Mouse (Mus musculus) stomach, embryonic 14.5 days (tissue): ENCODE data around the gene Mtmr2. TPM values are rescaled to one million over a fixed set of nuclear protein-coding genes. Genes with fewer than 3 reads are reported as not detected.
"Not testable (repeated sequence)": the region's sequence is repeated elsewhere in the genome, so short reads cannot be mapped to it uniquely, and the experiment has no call there.

Experiments
- ATAC-seq: fragments of 200-750 bp; cut with Nextera tagmentation; 2 replicates; pipeline ENCODE4 v1.8.0; 2017; ENCODE audit warnings: low read depth, moderate TSS enrichment; ENCODE audit not compliant: insufficient number of reproducible peaks, insufficient read depth, low FRiP score
- H3K27ac ChIP-seq: fragments of 300-500 bp; sonication (generic); 2 replicates; pipeline ENCODE4 v1.5.1; 2014; ENCODE audit warnings: mild to moderate bottlenecking, low read length, moderate library complexity, mixed read lengths
- H3K27me3 ChIP-seq: fragments of 300-500 bp; sonication (generic); 2 replicates; pipeline ENCODE4 v1.6.1; 2014; ENCODE audit warnings: low read length, control low read depth, mixed read lengths; ENCODE audit not compliant: control insufficient read depth, insufficient read depth
- H3K36me3 ChIP-seq: fragments of 300-500 bp; sonication (generic); 2 replicates; pipeline ENCODE4 v1.6.1; 2014; ENCODE audit warnings: mild to moderate bottlenecking, control low read depth, low read length, moderate library complexity, mixed read lengths; ENCODE audit not compliant: control insufficient read depth, insufficient read depth
- H3K4me1 ChIP-seq: fragments of 300-500 bp; sonication (generic); 2 replicates; pipeline ENCODE4 v1.6.1; 2014; ENCODE audit warnings: low read length, control low read depth, mixed read lengths; ENCODE audit not compliant: control insufficient read depth, insufficient read depth
- H3K4me2 ChIP-seq: fragments of 300-500 bp; sonication (generic); replicated peaks from 2 replicates; pipeline ENCODE4 v1.6.1; 2014; ENCODE audit warnings: low read depth, low read length, control low read depth
- H3K4me3 ChIP-seq: fragments of 300-500 bp; sonication (generic); 2 replicates; pipeline ENCODE4 v1.5.1; 2014; ENCODE audit warnings: low read depth, low read length, control low read depth
- H3K9ac ChIP-seq: fragments of 300-500 bp; sonication (generic); replicated peaks from 2 replicates; pipeline ENCODE4 v1.6.1; 2014; ENCODE audit warnings: low read depth, mild to moderate bottlenecking, control low read depth, low read length, moderate library complexity, mixed read lengths
- H3K9me3 ChIP-seq: fragments of 300-500 bp; sonication (generic); 2 replicates; pipeline ENCODE4 v1.6.1; 2016; ENCODE audit warnings: low read depth, low read length, control low read depth; ENCODE audit not compliant: control insufficient read depth
- WGBS: fragments of 180-500 bp; shearing (Covaris S2); extraction: QIAGEN DNeasy Blood & Tissue Kit; methylation state at CpG from one replicate; pipeline ENCODE4 v1.1.7; 2014; 5-methylcytosine and 5-hydroxymethylcytosine counted together
- polyA plus RNA-seq: library from polyadenylated mRNA; unstranded; fragments of >200 nt; fragmentation: Nextera tagmentation; extraction: Ambion mirVana; gene quantifications from 2 replicates; pipeline ENCODE4 v1.2.1, GENCODE M21; 2014

The Mtmr2 gene
- polyA plus RNA-seq, 1 experiment from 2014 or later = 87.2 TPM

DNA sequence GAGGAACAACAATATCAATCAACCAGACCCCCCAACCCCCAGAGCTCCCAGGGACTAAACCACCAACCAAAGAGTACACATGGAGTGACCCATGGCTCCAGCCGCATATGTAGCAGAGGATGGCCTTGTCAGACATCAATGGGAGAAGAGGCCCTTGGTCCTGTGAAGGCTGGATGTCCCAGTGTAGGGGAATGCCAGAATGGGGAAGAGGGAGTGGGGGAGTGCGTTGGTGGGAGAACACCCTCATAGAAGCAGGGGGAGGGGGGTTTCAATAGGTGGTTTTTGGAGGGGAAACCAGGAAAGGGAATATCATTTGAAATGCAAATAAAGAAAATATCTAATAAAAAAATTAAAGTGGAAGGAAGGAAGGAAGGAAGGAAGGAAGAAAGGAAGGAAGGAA lies 32.3 kb upstream of the Mtmr2 start:
- WGBS = 79% methylated on average over 2 of the region's 2 CpGs
- ATAC-seq, H3K4me2 ChIP-seq: not testable (repeated sequence)

GRCm38 (mm10) chr9:13716316-13717099 lies 31.7 kb upstream of the Mtmr2 start:
- H3K4me1 ChIP-seq = no peaks in the 10 kb centered on the region
- H3K9me3 ChIP-seq = no peaks in the 10 kb centered on the region
- H3K27ac ChIP-seq = no peak overlapping the region
- H3K4me3 ChIP-seq = no peak overlapping the region
- ATAC-seq = peak; percentile 69; the same call in 1 of the 2 replicates
- no peaks in the 10 kb centered on the region for H3K27me3 ChIP-seq
- no peak overlapping the region; the same call in 1 of the 2 replicates for H3K4me2 ChIP-seq
- 21% methylated on average over 8 of the region's 8 CpGs for WGBS
- H3K9ac ChIP-seq = no peak overlapping the region
- no peaks in the 10 kb centered on the region for H3K36me3 ChIP-seq

More for the DNA sequence above, 32.3 kb upstream of the Mtmr2 start:
- H3K36me3 ChIP-seq, H3K27ac ChIP-seq, H3K4me1 ChIP-seq, H3K9me3 ChIP-seq, H3K27me3 ChIP-seq, H3K4me3 ChIP-seq, H3K9ac ChIP-seq: not testable (repeated sequence)

DNA sequence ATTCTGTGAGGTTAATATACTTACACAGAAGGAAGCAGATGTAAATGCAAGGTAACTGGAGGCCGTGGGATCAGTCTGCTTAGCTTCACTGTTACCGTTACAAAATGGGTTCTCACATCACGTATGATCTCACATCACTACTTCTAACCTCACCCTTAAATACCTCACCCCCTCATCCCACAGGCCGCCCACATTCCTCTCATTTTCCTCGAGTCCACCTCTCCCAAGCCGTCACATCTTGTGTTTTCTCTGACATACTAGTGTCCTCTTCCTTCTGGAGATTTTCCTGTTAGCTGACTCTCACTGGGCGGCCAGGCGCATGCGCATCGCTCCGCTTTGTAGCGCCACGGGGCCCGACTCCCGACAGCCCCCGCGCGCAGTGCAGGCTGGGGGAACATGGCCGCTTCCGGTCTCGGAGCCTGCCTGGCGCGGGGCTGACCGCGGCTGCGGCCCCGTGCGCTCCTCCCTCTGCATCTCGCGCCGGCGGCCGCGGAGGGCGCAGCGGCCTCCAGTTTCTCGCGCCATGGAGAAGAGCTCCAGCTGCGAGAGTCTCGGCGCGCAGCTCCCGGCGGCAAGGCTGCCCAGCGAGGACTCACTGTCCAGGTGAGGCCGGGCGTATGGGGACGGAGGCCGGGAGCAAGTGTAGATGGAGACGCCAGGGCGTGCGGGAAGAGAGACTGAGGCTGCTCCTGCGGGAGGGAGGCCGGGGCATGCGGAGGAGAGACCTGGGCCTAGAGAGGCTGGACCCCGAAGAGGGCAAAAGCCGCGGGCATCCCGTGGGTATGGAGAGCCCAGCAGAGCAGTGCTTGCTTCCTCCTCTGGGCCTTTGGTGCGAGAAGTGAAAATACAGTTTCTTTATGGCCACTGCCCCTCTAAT lies 826 bp downstream of the Mtmr2 start:
- WGBS = under 1% methylated on average over 56 of the region's 60 CpGs
- peak; percentile 98 for ATAC-seq

DNA sequence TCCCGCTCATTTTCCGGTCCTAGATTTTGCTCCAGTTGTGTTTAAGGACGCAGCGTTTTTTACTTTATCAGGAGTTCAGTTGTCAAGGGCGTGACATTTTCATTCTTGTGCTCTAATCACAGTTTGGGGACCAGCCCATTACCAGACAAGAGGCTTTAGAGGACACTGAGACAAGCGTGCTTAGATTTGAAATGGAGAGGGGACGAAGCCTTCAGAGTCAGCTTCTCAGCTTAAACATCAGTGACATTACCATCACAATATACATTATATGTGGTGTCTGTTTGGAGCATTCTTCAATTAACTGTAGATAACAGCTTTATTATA lies 1.4 kb downstream of the Mtmr2 start:
- no peaks in the 10 kb centered on the region for H3K9me3 ChIP-seq
- peak overlapping the region; percentile 99 for H3K4me3 ChIP-seq
- 3% methylated on average over 7 of the region's 7 CpGs for WGBS
- peak overlapping the region; percentile 96 for H3K27ac ChIP-seq
- no peak for ATAC-seq
- peak overlapping the region; percentile 78 for H3K4me2 ChIP-seq
- no peaks in the 10 kb centered on the region for H3K36me3 ChIP-seq
- no peaks in the 10 kb centered on the region for H3K27me3 ChIP-seq
- H3K4me1 ChIP-seq = peaks cover 3% of the 10 kb centered on the region
- peak overlapping the region; percentile 99 for H3K9ac ChIP-seq

More for the DNA sequence above, 826 bp downstream of the Mtmr2 start:
- peak overlapping the region; percentile 99 for H3K4me3 ChIP-seq
- H3K27ac ChIP-seq = peak overlapping the region; percentile 96
- H3K36me3 ChIP-seq = no peaks in the 10 kb centered on the region
- no peaks in the 10 kb centered on the region for H3K9me3 ChIP-seq
- peak overlapping the region; percentile 78 for H3K4me2 ChIP-seq
- H3K9ac ChIP-seq = peak overlapping the region; percentile 99
- peaks cover 3% of the 10 kb centered on the region for H3K4me1 ChIP-seq
- H3K27me3 ChIP-seq = no peaks in the 10 kb centered on the region

DNA sequence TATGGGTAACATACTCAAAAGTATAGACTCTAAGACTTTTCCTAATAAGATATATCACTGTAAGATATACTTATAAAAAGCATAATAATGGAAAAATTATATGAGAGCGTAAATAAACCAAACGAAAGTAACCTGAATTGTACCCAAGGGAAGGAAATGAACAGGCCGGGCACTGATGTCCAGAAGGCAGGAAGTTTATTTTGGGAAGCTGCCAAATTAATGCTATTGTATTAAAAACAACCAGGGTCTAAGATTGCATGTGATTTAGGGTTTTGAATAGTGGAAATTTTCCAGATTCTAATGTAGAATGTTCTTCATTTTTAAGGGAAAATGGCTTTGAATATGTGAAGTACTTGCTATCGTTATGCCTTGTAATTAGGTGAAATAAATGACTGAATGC lies 4.3 kb downstream of the Mtmr2 start:
- Histone ChIP-seq H3K36me3 (no peaks in the 10 kb centered on the region), H3K4me1 (peaks cover 3% of the 10 kb centered on the region), H3K4me2 (no peak overlapping the region), H3K9ac (no peak overlapping the region), H3K4me3 (no peak overlapping the region), H3K27me3 (no peaks in the 10 kb centered on the region), H3K9me3 (no peaks in the 10 kb centered on the region), H3K27ac (no peak overlapping the region)
- WGBS = 77% methylated on average over 4 of the region's 4 CpGs
- no peak for ATAC-seq

- Histone ChIP-seq H3K4me3 (no peak overlapping the region), H3K27ac (no peak overlapping the region), H3K36me3 (0 out of 2 replicates have a peak, but pooled peaks cover 3% of the 10 kb centered on the region), H3K9ac (no peak overlapping the region), H3K9me3 (no peaks in the 10 kb centered on the region), H3K27me3 (no peaks in the 10 kb centered on the region), H3K4me1 (no peaks in the 10 kb centered on the region), H3K4me2 (no peak overlapping the region)
- 93% methylated on average over 3 of the region's 3 CpGs for WGBS
- ATAC-seq = no peak
These were observed 12.2 kb downstream of the Mtmr2 start for GRCm38 (mm10) chr9:13760430-13760829.

DNA sequence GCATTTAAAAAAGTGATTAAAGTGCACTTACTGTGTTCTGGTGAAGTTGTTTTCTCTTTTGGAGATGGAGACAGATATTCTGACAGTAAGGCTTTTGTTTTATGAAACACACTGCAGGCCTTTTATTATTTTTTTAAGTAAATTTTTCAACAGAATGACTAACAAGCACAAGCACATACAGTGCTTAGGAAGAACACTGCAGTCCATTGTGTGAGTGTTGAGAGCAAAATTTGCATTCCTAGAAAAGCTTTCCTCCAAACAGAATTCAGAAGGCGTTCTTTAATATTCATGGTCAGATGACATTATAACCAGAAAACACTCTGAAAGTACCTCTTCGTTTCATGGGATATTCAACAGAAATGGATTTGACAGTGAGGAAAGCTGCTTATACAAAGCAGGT lies 17.4 kb downstream of the Mtmr2 start:
- Histone ChIP-seq H3K4me3 (no peak overlapping the region), H3K4me1 (no peaks in the 10 kb centered on the region), H3K36me3 (0 out of 2 replicates have a peak, but pooled peaks cover 3% of the 10 kb centered on the region), H3K27me3 (no peaks in the 10 kb centered on the region), H3K27ac (no peak overlapping the region), H3K9ac (no peak overlapping the region), H3K4me2 (no peak overlapping the region), H3K9me3 (no peaks in the 10 kb centered on the region)
- 57% methylated on average over 2 of the region's 2 CpGs for WGBS
- ATAC-seq = no peak

- no peak for ATAC-seq
- Histone ChIP-seq H3K36me3 (0 out of 2 replicates have a peak, but pooled peaks cover 3% of the 10 kb centered on the region), H3K27me3 (no peaks in the 10 kb centered on the region), H3K4me3 (no peak overlapping the region), H3K9ac (no peak overlapping the region), H3K27ac (no peak overlapping the region), H3K4me1 (no peaks in the 10 kb centered on the region), H3K4me2 (no peak overlapping the region), H3K9me3 (no peaks in the 10 kb centered on the region)
- 87% methylated on average over 7 of the region's 7 CpGs for WGBS
These were observed 18.4 kb downstream of the Mtmr2 start for GRCm38 (mm10) chr9:13766570-13766969.
